Mouse (Mus musculus): ENCODE measurements around the gene Uaca. TPM values are rescaled to one million over a fixed set of nuclear protein-coding genes. Genes with fewer than 3 reads are reported as not detected.

Gene Uaca
- total RNA-seq, 1 experiment from 2014 or later = 3.6 TPM

GRCm38 (mm10) chr9:60828196-60828595 lies 33.9 kb downstream of the Uaca start:
- ATAC-seq (ENCODE audit: extremely low read depth, insufficient number of reproducible peaks, low FRiP score, poor library complexity, severe bottlenecking) = no peak

- no peak for ATAC-seq (ENCODE audit: extremely low read depth, insufficient number of reproducible peaks, low FRiP score, poor library complexity, severe bottlenecking)
These were observed 35.3 kb downstream of the Uaca start for GRCm38 (mm10) chr9:60829610-60830009.

- no peak for ATAC-seq (ENCODE audit: extremely low read depth, insufficient number of reproducible peaks, low FRiP score, poor library complexity, severe bottlenecking)
These were observed 35.7 kb downstream of the Uaca start for GRCm38 (mm10) chr9:60830079-60830478.

- ATAC-seq (ENCODE audit: extremely low read depth, insufficient number of reproducible peaks, low FRiP score, poor library complexity, severe bottlenecking) = no peak
These were observed 37.9 kb downstream of the Uaca start for GRCm38 (mm10) chr9:60832233-60832632.

- no peak for ATAC-seq (ENCODE audit: extremely low read depth, insufficient number of reproducible peaks, low FRiP score, poor library complexity, severe bottlenecking)
These were observed 41.8 kb downstream of the Uaca start for GRCm38 (mm10) chr9:60836151-60836550.

GRCm38 (mm10) chr9:60837078-60837448 lies 42.7 kb downstream of the Uaca start:
- no peak for ATAC-seq (ENCODE audit: extremely low read depth, insufficient number of reproducible peaks, low FRiP score, poor library complexity, severe bottlenecking)

GRCm38 (mm10) chr9:60837449-60838141 lies 43.3 kb downstream of the Uaca start:
- ATAC-seq (ENCODE audit: extremely low read depth, insufficient number of reproducible peaks, low FRiP score, poor library complexity, severe bottlenecking) = no peak

- ATAC-seq (ENCODE audit: extremely low read depth, insufficient number of reproducible peaks, low FRiP score, poor library complexity, severe bottlenecking) = no peak
These were observed 44.1 kb downstream of the Uaca start for GRCm38 (mm10) chr9:60838331-60838872.

GRCm38 (mm10) chr9:60841393-60841792 lies 47.1 kb downstream of the Uaca start:
- ATAC-seq (ENCODE audit: extremely low read depth, insufficient number of reproducible peaks, low FRiP score, poor library complexity, severe bottlenecking) = no peak

GRCm38 (mm10) chr9:60843415-60844076 lies 49.2 kb downstream of the Uaca start:
- ATAC-seq (ENCODE audit: extremely low read depth, insufficient number of reproducible peaks, low FRiP score, poor library complexity, severe bottlenecking) = no peak

GRCm38 (mm10) chr9:60848730-60849129 lies 54.4 kb downstream of the Uaca start:
- ATAC-seq (ENCODE audit: extremely low read depth, insufficient number of reproducible peaks, low FRiP score, poor library complexity, severe bottlenecking) = no peak

- ATAC-seq (ENCODE audit: extremely low read depth, insufficient number of reproducible peaks, low FRiP score, poor library complexity, severe bottlenecking) = no peak
These were observed 55.6 kb downstream of the Uaca start for GRCm38 (mm10) chr9:60849986-60850385.

- no peak for ATAC-seq (ENCODE audit: extremely low read depth, insufficient number of reproducible peaks, low FRiP score, poor library complexity, severe bottlenecking)
These were observed 59.9 kb downstream of the Uaca start for GRCm38 (mm10) chr9:60854196-60854595.

GRCm38 (mm10) chr9:60857833-60858232 lies 63.5 kb downstream of the Uaca start:
- ATAC-seq (ENCODE audit: extremely low read depth, insufficient number of reproducible peaks, low FRiP score, poor library complexity, severe bottlenecking) = no peak

GRCm38 (mm10) chr9:60858306-60858960 lies 64.1 kb downstream of the Uaca start:
- peak; percentile 76 for ATAC-seq (ENCODE audit: extremely low read depth, insufficient number of reproducible peaks, low FRiP score, poor library complexity, severe bottlenecking)

GRCm38 (mm10) chr9:60859031-60859430 lies 64.7 kb downstream of the Uaca start:
- no peak for ATAC-seq (ENCODE audit: extremely low read depth, insufficient number of reproducible peaks, low FRiP score, poor library complexity, severe bottlenecking)

- no peak for ATAC-seq (ENCODE audit: extremely low read depth, insufficient number of reproducible peaks, low FRiP score, poor library complexity, severe bottlenecking)
These were observed 66.7 kb downstream of the Uaca start for GRCm38 (mm10) chr9:60861030-60861429.

- ATAC-seq (ENCODE audit: extremely low read depth, insufficient number of reproducible peaks, low FRiP score, poor library complexity, severe bottlenecking) = no peak
These were observed 70.3 kb downstream of the Uaca start for GRCm38 (mm10) chr9:60864664-60865063.

- ATAC-seq (ENCODE audit: extremely low read depth, insufficient number of reproducible peaks, low FRiP score, poor library complexity, severe bottlenecking) = no peak
These were observed 71.5 kb downstream of the Uaca start for GRCm38 (mm10) chr9:60865866-60866265.

- ATAC-seq (ENCODE audit: extremely low read depth, insufficient number of reproducible peaks, low FRiP score, poor library complexity, severe bottlenecking) = no peak
These were observed 76.1 kb downstream of the Uaca start for GRCm38 (mm10) chr9:60870451-60870850.

Data from neutrophil, adult 5-6 weeks (primary cell).